Mouse (Mus musculus): ENCODE measurements around the gene Ssrp1.

DNA sequence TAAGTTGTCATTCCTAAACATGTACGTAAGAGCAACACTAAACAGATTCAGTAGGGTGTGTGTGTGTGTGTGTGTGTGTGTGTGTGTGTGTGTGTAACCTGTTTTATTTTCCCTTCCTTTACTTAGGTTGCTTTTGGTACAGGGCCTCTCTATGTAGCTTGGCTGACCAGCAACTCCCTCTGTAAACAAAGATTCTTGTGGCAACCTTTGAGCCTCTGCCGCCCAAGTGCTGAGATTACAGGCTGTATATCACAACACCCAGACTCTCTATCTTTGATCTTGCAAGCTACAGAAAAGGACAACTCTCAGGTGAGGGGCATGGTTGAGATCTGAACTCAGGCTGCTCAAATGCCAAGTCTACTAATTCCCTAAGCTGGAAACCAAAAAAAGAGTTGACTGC lies 27.8 kb upstream of the Ssrp1 start:
- TF ChIP-seq POLR2A (IDR thresholded peaks at IDR 0.05; ENCODE audit: low read depth, low read length) (no peak), CTCF (conservative IDR thresholded peaks at IDR 0.05; ENCODE audit: insufficient read depth, insufficient read length, low read depth, low read length) (no peak)
